Mouse (Mus musculus): ENCODE measurements around the gene Allc. TPM values are rescaled to one million over a fixed set of nuclear protein-coding genes. Genes with fewer than 3 reads are reported as not detected.

The Allc gene
- not detected in 2 replicates for polyA plus RNA-seq (2015; fragmentation: Nextera tagmentation; extraction: Ambion mirVana)

GRCm38 (mm10) chr12:28582423-28582822 is at the start of gene Allc:
Gene Allc (minus strand): TSS chr12:28582523.
- Histone ChIP-seq H3K9ac (replicated peaks) (no peak within 1 kb of the TSS), H3K4me2 (ENCODE audit: low read depth, low read length) (no peak within 1 kb of the TSS), H3K27ac (ENCODE audit: low read depth) (no peak within 1 kb of the TSS), H3K4me3 (ENCODE audit: low read depth, low read length) (no peak within 1 kb of the TSS), H3K36me3 (replicated peaks; ENCODE audit: insufficient read depth, low read length) (no peaks in the 10 kb centered on the region), H3K27me3 (ENCODE audit: insufficient read depth, low read length) (no peaks in the 10 kb centered on the region), H3K9me3 (ENCODE audit: low read length) (no peaks in the 10 kb centered on the region), H3K4me1 (ENCODE audit: insufficient read depth) (no peaks in the 10 kb centered on the region)
- no peak for ATAC-seq
- TF ChIP-seq CTCF (IDR thresholded peaks at IDR 0.05; ENCODE audit: low read depth): no peak
- no peak for TF ChIP-seq EP300 (IDR thresholded peaks at IDR 0.05; ENCODE audit: low read depth)
- DNase-seq: no peak
- WGBS (ENCODE audit: insufficient replicate concordance): 71% methylated on average over 8 of the region's 8 CpGs

- WGBS (ENCODE audit: insufficient replicate concordance): 85% methylated on average over 2 of the region's 2 CpGs
- no peaks in the 10 kb centered on the region for H3K9me3 ChIP-seq (ENCODE audit: low read length)
- no peak overlapping the region for H3K4me3 ChIP-seq (ENCODE audit: low read depth, low read length)
- no peak for DNase-seq
- H3K36me3 ChIP-seq (replicated peaks; ENCODE audit: insufficient read depth, low read length): peaks cover 51% of the 10 kb centered on the region
- TF ChIP-seq EP300 (IDR thresholded peaks at IDR 0.05; ENCODE audit: low read depth): no peak
- TF ChIP-seq CTCF (IDR thresholded peaks at IDR 0.05; ENCODE audit: low read depth): no peak
- H3K4me1 ChIP-seq (ENCODE audit: insufficient read depth): peaks cover 8% of the 10 kb centered on the region
- ATAC-seq: no peak
- H3K9ac ChIP-seq (replicated peaks): no peak overlapping the region
- H3K27me3 ChIP-seq (ENCODE audit: insufficient read depth, low read length): no peaks in the 10 kb centered on the region
- H3K27ac ChIP-seq (ENCODE audit: low read depth): no peak overlapping the region
- no peak overlapping the region for H3K4me2 ChIP-seq (ENCODE audit: low read depth, low read length)
These were observed 46.1 kb upstream of the Allc start for GRCm38 (mm10) chr12:28628436-28628835.

GRCm38 (mm10) chr12:28627092-28627491 is 44.8 kb upstream of the Allc start:
- Histone ChIP-seq H3K36me3 (replicated peaks; ENCODE audit: insufficient read depth, low read length) (peaks cover 37% of the 10 kb centered on the region), H3K9me3 (ENCODE audit: low read length) (no peaks in the 10 kb centered on the region), H3K4me2 (ENCODE audit: low read depth, low read length) (no peak overlapping the region), H3K4me1 (ENCODE audit: insufficient read depth) (peaks cover 11% of the 10 kb centered on the region), H3K27me3 (ENCODE audit: insufficient read depth, low read length) (no peaks in the 10 kb centered on the region), H3K27ac (ENCODE audit: low read depth) (no peak overlapping the region), H3K4me3 (ENCODE audit: low read depth, low read length) (no peak overlapping the region), H3K9ac (replicated peaks) (no peak overlapping the region)
- DNase-seq: no peak
- ATAC-seq: no peak
- WGBS (ENCODE audit: insufficient replicate concordance): 50% methylated on average over 4 of the region's 4 CpGs
- TF ChIP-seq CTCF (IDR thresholded peaks at IDR 0.05; ENCODE audit: low read depth) (no peak), EP300 (IDR thresholded peaks at IDR 0.05; ENCODE audit: low read depth) (no peak)

GRCm38 (mm10) chr12:28625407-28625806 is 43.1 kb upstream of the Allc start:
- WGBS (ENCODE audit: insufficient replicate concordance): 61% methylated on average over 7 of the region's 7 CpGs
- H3K9me3 ChIP-seq (ENCODE audit: low read length): no peaks in the 10 kb centered on the region
- H3K4me2 ChIP-seq (ENCODE audit: low read depth, low read length): no peak overlapping the region
- DNase-seq (no peak), ATAC-seq (peak; percentile 27; the same call in 1 of the 2 replicates)
- H3K4me1 ChIP-seq (ENCODE audit: insufficient read depth): peaks cover 18% of the 10 kb centered on the region
- no peak overlapping the region for H3K4me3 ChIP-seq (ENCODE audit: low read depth, low read length)
- H3K27me3 ChIP-seq (ENCODE audit: insufficient read depth, low read length): no peaks in the 10 kb centered on the region
- no peak overlapping the region for H3K9ac ChIP-seq (replicated peaks)
- no peak for TF ChIP-seq EP300 (IDR thresholded peaks at IDR 0.05; ENCODE audit: low read depth)
- TF ChIP-seq CTCF (IDR thresholded peaks at IDR 0.05; ENCODE audit: low read depth): no peak
- peaks cover 21% of the 10 kb centered on the region for H3K36me3 ChIP-seq (replicated peaks; ENCODE audit: insufficient read depth, low read length)
- peak overlapping the region; percentile 23; the same call in 1 of the 2 replicates for H3K27ac ChIP-seq (ENCODE audit: low read depth)

- ATAC-seq: no peak
- Histone ChIP-seq H3K36me3 (replicated peaks; ENCODE audit: insufficient read depth, low read length) (peaks cover 10% of the 10 kb centered on the region), H3K4me2 (ENCODE audit: low read depth, low read length) (no peak overlapping the region), H3K9me3 (ENCODE audit: low read length) (no peaks in the 10 kb centered on the region), H3K27me3 (ENCODE audit: insufficient read depth, low read length) (no peaks in the 10 kb centered on the region), H3K9ac (replicated peaks) (no peak overlapping the region), H3K27ac (ENCODE audit: low read depth) (peak overlapping the region; percentile 23), H3K4me1 (ENCODE audit: insufficient read depth) (peaks cover 18% of the 10 kb centered on the region), H3K4me3 (ENCODE audit: low read depth, low read length) (no peak overlapping the region)
- DNase-seq: no peak
- WGBS (ENCODE audit: insufficient replicate concordance): 67% methylated on average over 2 of the region's 2 CpGs
- TF ChIP-seq EP300 (IDR thresholded peaks at IDR 0.05; ENCODE audit: low read depth): no peak
- TF ChIP-seq CTCF (IDR thresholded peaks at IDR 0.05; ENCODE audit: low read depth): no peak
These were observed 41.9 kb upstream of the Allc start for GRCm38 (mm10) chr12:28624251-28624650.

- H3K27ac ChIP-seq (ENCODE audit: low read depth): peak within 1 kb of the TSS; percentile 39
- H3K4me1 ChIP-seq (ENCODE audit: insufficient read depth): peaks cover 18% of the 10 kb centered on the region
- H3K36me3 ChIP-seq (replicated peaks; ENCODE audit: insufficient read depth, low read length): no peaks in the 10 kb centered on the region
- no peak for ATAC-seq
- WGBS (ENCODE audit: insufficient replicate concordance): 36% methylated on average over 5 of the region's 5 CpGs
- no peak for TF ChIP-seq CTCF (IDR thresholded peaks at IDR 0.05; ENCODE audit: low read depth)
- TF ChIP-seq EP300 (IDR thresholded peaks at IDR 0.05; ENCODE audit: low read depth): no peak
- H3K4me2 ChIP-seq (ENCODE audit: low read depth, low read length): 0 out of 2 replicates have a peak within 1 kb of the TSS, but pooled peaks have one; percentile 1
- no peaks in the 10 kb centered on the region for H3K9me3 ChIP-seq (ENCODE audit: low read length)
- H3K4me3 ChIP-seq (ENCODE audit: low read depth, low read length): 0 out of 2 replicates have a peak within 1 kb of the TSS, but pooled peaks have one; percentile 9
- peak within 1 kb of the TSS; percentile 4; the same call in 1 of the 2 replicates for H3K9ac ChIP-seq (replicated peaks)
- no peak for DNase-seq
- H3K27me3 ChIP-seq (ENCODE audit: insufficient read depth, low read length): no peaks in the 10 kb centered on the region
These were observed 40.9 kb upstream of the Allc start, which contains the start of gene Colec11 for GRCm38 (mm10) chr12:28623195-28623594. Gene Colec11 (minus strand): TSS chr12:28623377.

Data from liver, postnatal 0 days (tissue).